Mouse (Mus musculus) liver, embryonic 14.5 days (tissue): ENCODE results near the gene Dcun1d4.

Experiments
- CTCF ChIP-seq: IDR thresholded peaks from 2 replicates; pipeline ENCODE4 v1.5.1; 2016; ENCODE audit warnings: antibody characterized with exemption, low read depth, control low read depth
- EP300 ChIP-seq: IDR thresholded peaks from 2 replicates; pipeline ENCODE4 v1.6.1; 2016; ENCODE audit warnings: antibody characterized with exemption, low read depth

- TF ChIP-seq CTCF, result no peak
- no peak for TF ChIP-seq EP300
Observed at GRCm38 (mm10) chr5:73604964-73605363, 124.2 kb downstream of the Dcun1d4 start.
